Mouse (Mus musculus) v-Abl transformed pro-B cells (cell line): ENCODE measurements around the gene Flcn.

Experiments
- in situ Hi-C, 2 experiments: fragments of 400-800 bp; cut with MboI; formaldehyde crosslinking; loops; one replicate each; pipeline ENCODE4 v1.15.1; 2025; ENCODE audit not compliant: unreplicated experiment in 2 of 2

Flcn gene

GRCm38 (mm10) chr11:59808170-59808960 is 1.5 kb downstream of the Flcn start:
- in situ Hi-C loops, result loop anchor here in 1 of 2 experiments (25.0 kb wide), 1 partner anchor 1954 kb away; the partner anchor contains the start of gene Prpsap2

GRCm38 (mm10) chr11:59805656-59806055 is 4.2 kb downstream of the Flcn start:
- in situ Hi-C loops, result loop anchor here in 1 of 2 experiments (25.0 kb wide), 1 partner anchor 1957 kb away; the partner anchor contains the start of gene Prpsap2

GRCm38 (mm10) chr11:59805256-59805655 is 4.6 kb downstream of the Flcn start:
- in situ Hi-C loops, result loop anchor here in 1 of 2 experiments (25.0 kb wide), 1 partner anchor 1957 kb away; the partner anchor contains the start of gene Prpsap2

- in situ Hi-C loops, result loop anchor here in 1 of 2 experiments (25.0 kb wide), 1 partner anchor 1958 kb away; the partner anchor contains the start of gene Prpsap2
Observed at GRCm38 (mm10) chr11:59804409-59805110, 5.3 kb downstream of the Flcn start.

GRCm38 (mm10) chr11:59803516-59803915 is 6.3 kb downstream of the Flcn start:
- in situ Hi-C loops, result loop anchor here in 1 of 2 experiments (25.0 kb wide), 1 partner anchor 1959 kb away; the partner anchor contains the start of gene Prpsap2

- in situ Hi-C loops, result loop anchor here in 1 of 2 experiments (25.0 kb wide), 1 partner anchor 1960 kb away; the partner anchor contains the start of gene Prpsap2
Observed at GRCm38 (mm10) chr11:59801881-59802280, 7.9 kb downstream of the Flcn start.

GRCm38 (mm10) chr11:59800412-59800811 is 9.4 kb downstream of the Flcn start:
- in situ Hi-C loops, result loop anchor here in 1 of 2 experiments (25.0 kb wide), 1 partner anchor 1962 kb away; the partner anchor contains the start of gene Prpsap2

GRCm38 (mm10) chr11:59793390-59793789 is 16.4 kb downstream of the Flcn start:
- in situ Hi-C loops, result no loop called here

GRCm38 (mm10) chr11:59789311-59789710 is 20.5 kb downstream of the Flcn start:
- in situ Hi-C loops, result no loop called here

GRCm38 (mm10) chr11:59787199-59787781 is 22.5 kb downstream of the Flcn start, which contains the start of gene Pld6:
Gene Pld6, minus strand, starts transcription at chr11:59787645.
- in situ Hi-C loops, result no loop called here

GRCm38 (mm10) chr11:59786444-59787198 is 23.2 kb downstream of the Flcn start:
- in situ Hi-C loops, result no loop called here

GRCm38 (mm10) chr11:59783591-59783990 is 26.2 kb downstream of the Flcn start:
- in situ Hi-C loops, result no loop called here

- in situ Hi-C loops, result no loop called here
Observed at GRCm38 (mm10) chr11:59782091-59782590, 27.7 kb downstream of the Flcn start.

GRCm38 (mm10) chr11:59780241-59780640 is 29.6 kb downstream of the Flcn start:
- in situ Hi-C loops, result no loop called here

GRCm38 (mm10) chr11:59779406-59779805 is 30.4 kb downstream of the Flcn start:
- in situ Hi-C loops, result no loop called here

GRCm38 (mm10) chr11:59778874-59779223 is 31.0 kb downstream of the Flcn start:
- in situ Hi-C loops, result no loop called here

- in situ Hi-C loops, result no loop called here
Observed at GRCm38 (mm10) chr11:59778181-59778873, 31.5 kb downstream of the Flcn start.

- in situ Hi-C loops, result no loop called here
Observed at GRCm38 (mm10) chr11:59777259-59777658, 32.6 kb downstream of the Flcn start.

- in situ Hi-C loops, result no loop called here
Observed at GRCm38 (mm10) chr11:59775435-59776148, 34.2 kb downstream of the Flcn start.
